Mouse (Mus musculus): ENCODE results near the gene Zfp42.

Gene Zfp42

GRCm38 (mm10) chr8:43251653-43252052 lies 55.1 kb downstream of the Zfp42 start:
- no peak for DNase-seq (ENCODE audit: low read depth, low spot score)

GRCm38 (mm10) chr8:43248707-43249106 lies 58.1 kb downstream of the Zfp42 start:
- DNase-seq (ENCODE audit: low read depth, low spot score), result no peak
